Mouse (Mus musculus) embryonic facial prominence, embryonic 12.5 days (tissue): ENCODE data around the gene Tmem38b. TPM values are rescaled to one million over a fixed set of nuclear protein-coding genes. Genes with fewer than 3 reads are reported as not detected.
A peak's percentile ranks its signal among the peaks of the same experiment; 100 is the strongest.
"Not testable (repeated sequence)": the region's sequence is repeated elsewhere in the genome, so short reads cannot be mapped to it uniquely, and the experiment has no call there.

Experiments
- ATAC-seq: fragments of 200-750 bp; cut with Nextera tagmentation; 2 replicates; pipeline ENCODE4 v1.8.0; 2017; ENCODE audit not compliant: insufficient number of reproducible peaks, insufficient read depth, low FRiP score, low TSS enrichment
- H3K27ac ChIP-seq: fragments of 300-500 bp; sonication (generic); 2 replicates; pipeline ENCODE4 v1.5.1; 2016; ENCODE audit warnings: mild to moderate bottlenecking
- H3K27me3 ChIP-seq: fragments of 300-500 bp; sonication (generic); 2 replicates; pipeline ENCODE4 v1.6.1; 2016; ENCODE audit warnings: mild to moderate bottlenecking, moderate library complexity
- H3K36me3 ChIP-seq: fragments of 300-500 bp; sonication (generic); 2 replicates; pipeline ENCODE4 v1.6.1; 2016; ENCODE audit warnings: mild to moderate bottlenecking
- H3K4me1 ChIP-seq: fragments of 300-500 bp; sonication (generic); 2 replicates; pipeline ENCODE4 v1.6.1; 2016
- H3K4me2 ChIP-seq: fragments of 300-500 bp; sonication (generic); replicated peaks from 2 replicates; pipeline ENCODE4 v1.6.1; 2016; ENCODE audit warnings: mild to moderate bottlenecking, moderate library complexity
- H3K4me3 ChIP-seq: fragments of 300-500 bp; sonication (generic); 2 replicates; pipeline ENCODE4 v1.5.1; 2016; ENCODE audit warnings: mild to moderate bottlenecking
- H3K9ac ChIP-seq: fragments of 300-500 bp; sonication (generic); 2 replicates; pipeline ENCODE4 v1.6.1; 2016; ENCODE audit warnings: mild to moderate bottlenecking, moderate library complexity
- H3K9me3 ChIP-seq: fragments of 300-500 bp; sonication (generic); 2 replicates; pipeline ENCODE4 v1.6.1; 2016; ENCODE audit warnings: mild to moderate bottlenecking, moderate library complexity
- WGBS: fragments of 180-500 bp; shearing (Covaris S2); methylation state at CpG from one replicate; pipeline ENCODE4 v1.1.7; 2016; 5-methylcytosine and 5-hydroxymethylcytosine counted together
- polyA plus RNA-seq: library from polyadenylated mRNA; unstranded; fragments of >200 nt; fragmentation: Nextera tagmentation; extraction: Ambion mirVana; gene quantifications from 2 replicates; pipeline ENCODE4 v1.2.1, GENCODE M21; 2016

Gene Tmem38b
- polyA plus RNA-seq, 1 experiment from 2014 or later: 8.5 TPM

DNA sequence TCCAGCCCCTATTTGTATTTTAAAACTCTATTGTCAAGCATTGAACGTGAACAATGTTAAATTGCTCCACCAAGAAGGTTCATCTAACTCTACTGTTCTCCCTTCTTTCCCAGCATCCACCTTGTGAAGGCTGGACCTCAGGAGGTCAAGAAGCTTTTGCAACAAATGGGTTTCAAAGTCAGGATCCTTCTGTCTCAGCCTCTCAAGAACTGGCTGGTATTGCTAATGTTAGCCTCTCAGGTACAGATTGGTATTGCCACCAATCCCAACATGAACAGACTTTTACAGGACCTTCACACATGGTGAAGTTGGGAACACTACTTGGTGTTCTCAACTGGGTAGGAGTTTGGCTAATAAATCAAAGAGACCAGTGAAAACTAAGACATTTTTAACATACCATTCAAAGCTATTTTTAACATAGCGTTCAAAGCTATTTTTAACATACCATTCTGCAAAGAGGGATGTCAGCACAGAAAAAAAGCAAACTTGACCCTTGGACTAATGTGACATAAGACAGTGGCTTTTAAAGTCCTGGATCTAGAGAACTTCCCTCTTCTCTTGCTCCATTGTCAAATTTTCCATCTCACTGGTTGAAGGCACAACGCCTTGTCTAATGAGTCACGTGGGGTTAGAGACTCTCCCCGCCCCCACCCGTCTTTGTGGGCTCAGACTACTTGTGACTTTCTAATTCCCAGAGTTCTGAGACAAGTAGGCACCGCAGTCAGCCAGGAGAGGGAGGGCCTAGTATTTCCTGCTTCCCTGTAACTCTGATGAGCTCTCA is 26.8 kb upstream of the Tmem38b start:
- Histone ChIP-seq H3K36me3 (no peaks in the 10 kb centered on the region), H3K9ac (no peak overlapping the region), H3K9me3 (no peaks in the 10 kb centered on the region), H3K4me2 (no peak overlapping the region), H3K4me1 (0 out of 2 replicates have a peak, but pooled peaks cover 5% of the 10 kb centered on the region), H3K27ac (no peak overlapping the region), H3K4me3 (no peak overlapping the region), H3K27me3 (0 out of 2 replicates have a peak, but pooled peaks cover 5% of the 10 kb centered on the region)
- no peak for ATAC-seq
- WGBS: 52% methylated on average over 7 of the region's 7 CpGs

DNA sequence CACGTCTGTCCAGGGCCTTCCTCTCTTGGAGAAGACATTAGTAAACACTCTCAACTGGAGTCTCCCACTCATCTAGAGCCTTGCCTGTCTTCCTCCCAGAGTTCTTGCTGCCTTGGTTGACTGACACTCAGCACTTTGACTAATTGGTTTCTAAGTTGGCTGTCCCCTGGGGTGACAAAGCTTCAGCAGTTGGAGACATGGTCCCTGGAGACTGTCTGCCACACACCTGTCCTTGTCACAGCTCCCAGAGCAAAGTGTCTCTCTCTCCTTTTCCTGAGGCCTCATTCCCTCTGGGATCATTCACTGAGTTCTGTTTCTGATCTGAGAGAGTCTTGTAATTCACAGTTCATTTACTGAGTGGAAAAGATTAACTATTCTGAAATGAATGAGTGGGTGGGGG is 26.1 kb upstream of the Tmem38b start:
- Histone ChIP-seq H3K9ac (no peak overlapping the region), H3K4me2 (no peak overlapping the region), H3K27ac (no peak overlapping the region), H3K4me3 (no peak overlapping the region), H3K27me3 (0 out of 2 replicates have a peak, but pooled peaks cover 5% of the 10 kb centered on the region), H3K9me3 (peaks cover 3% of the 10 kb centered on the region; the same call in 1 of the 2 replicates), H3K4me1 (0 out of 2 replicates have a peak, but pooled peaks cover 5% of the 10 kb centered on the region), H3K36me3 (no peaks in the 10 kb centered on the region)
- ATAC-seq: no peak
- 54% methylated on average over 1 of the region's 1 CpGs for WGBS

DNA sequence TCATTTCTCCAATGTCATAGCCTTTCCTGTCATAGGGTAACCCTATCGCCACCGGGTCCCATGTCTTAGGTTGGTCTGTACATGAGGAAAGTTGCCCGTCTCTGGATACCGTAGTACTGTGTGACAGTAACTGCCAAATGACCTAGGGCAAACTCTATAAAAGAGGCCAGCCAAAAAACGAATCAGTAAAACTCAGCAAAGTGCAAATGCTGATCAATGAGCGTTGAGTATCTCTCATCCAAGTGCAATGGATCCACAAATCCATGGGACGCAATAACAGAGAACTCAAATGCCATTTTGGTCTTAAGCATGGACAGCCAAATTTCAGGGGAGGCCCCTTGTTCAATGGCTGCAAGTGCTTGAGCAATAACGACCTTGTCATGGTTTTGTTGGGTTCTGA is 22.2 kb upstream of the Tmem38b start:
- not testable (repeated sequence) for H3K4me2 ChIP-seq, H3K9ac ChIP-seq, H3K4me3 ChIP-seq, H3K27ac ChIP-seq, H3K27me3 ChIP-seq, H3K9me3 ChIP-seq, H3K4me1 ChIP-seq, H3K36me3 ChIP-seq, ATAC-seq
- WGBS: 86% methylated on average over 8 of the region's 8 CpGs

DNA sequence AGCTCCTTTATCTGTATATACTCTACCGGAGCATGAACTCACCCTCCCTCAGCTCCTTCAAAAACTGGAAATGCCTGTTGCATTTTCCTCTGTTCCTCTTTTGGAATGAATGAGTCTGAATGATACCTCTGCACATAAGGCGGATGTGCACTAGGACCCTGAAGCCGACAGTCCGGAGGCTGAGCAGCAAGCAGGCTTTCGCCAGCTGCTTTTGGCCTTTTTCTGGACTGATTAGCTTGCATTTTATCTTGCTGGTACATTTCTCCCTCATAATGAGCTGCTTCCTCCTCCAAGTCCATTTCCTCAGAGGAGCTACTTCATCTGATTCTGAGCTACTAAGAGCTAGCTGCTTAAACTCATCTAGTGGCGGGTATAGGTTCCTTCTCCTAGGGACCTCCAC is 19.4 kb upstream of the Tmem38b start:
- not testable (repeated sequence) for H3K27me3 ChIP-seq, H3K4me2 ChIP-seq, H3K9me3 ChIP-seq, ATAC-seq, H3K4me1 ChIP-seq, H3K27ac ChIP-seq, H3K4me3 ChIP-seq, H3K9ac ChIP-seq, H3K36me3 ChIP-seq
- 74% methylated on average over 6 of the region's 6 CpGs for WGBS

DNA sequence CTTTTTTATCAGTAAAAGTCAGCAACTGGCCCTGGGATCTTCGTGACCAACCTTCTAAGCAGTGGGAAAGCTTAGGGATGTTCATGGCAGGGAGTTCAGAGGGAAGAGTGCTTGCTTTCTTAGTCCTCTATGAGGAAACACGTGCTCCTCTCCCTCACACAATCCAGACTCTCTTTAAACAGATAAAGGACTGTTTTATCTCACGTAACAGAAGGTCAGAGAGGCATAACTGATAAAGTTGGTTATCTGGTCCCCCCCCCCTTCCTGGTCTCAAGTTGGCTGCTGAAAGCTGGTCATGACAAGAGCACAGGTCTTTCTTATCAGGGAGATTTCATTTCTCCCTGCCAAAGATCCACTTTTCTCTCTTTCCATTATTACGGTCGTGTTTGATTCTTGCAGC is 7.5 kb upstream of the Tmem38b start:
- no peak overlapping the region for H3K4me3 ChIP-seq
- ATAC-seq: no peak
- no peaks in the 10 kb centered on the region for H3K36me3 ChIP-seq
- H3K9ac ChIP-seq: no peak overlapping the region
- 74% methylated on average over 5 of the region's 5 CpGs for whole genome bisulfite sequencing
- H3K4me2 ChIP-seq: no peak overlapping the region
- H3K27me3 ChIP-seq: no peaks in the 10 kb centered on the region
- H3K4me1 ChIP-seq: no peaks in the 10 kb centered on the region
- H3K9me3 ChIP-seq: no peaks in the 10 kb centered on the region
- no peak overlapping the region for H3K27ac ChIP-seq

DNA sequence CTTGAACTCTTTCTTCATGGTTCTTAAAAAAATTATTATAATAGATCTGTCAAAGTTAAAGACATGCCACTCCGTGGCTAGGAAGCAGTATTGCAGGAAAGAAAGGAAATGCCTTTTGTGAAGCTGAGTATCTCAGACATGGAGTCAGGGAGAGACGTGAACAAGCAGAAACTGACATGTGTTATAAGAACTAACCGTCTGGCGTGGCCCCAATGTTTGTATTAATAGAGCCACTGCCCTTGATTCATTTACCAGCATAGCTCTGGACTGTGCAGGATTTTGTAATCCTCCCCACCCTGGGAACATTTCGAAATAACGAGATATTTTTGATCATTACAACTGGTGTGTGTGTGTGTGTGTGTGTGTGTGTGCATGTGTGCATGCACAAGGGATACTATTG is 2.1 kb upstream of the Tmem38b start:
- H3K4me3 ChIP-seq: no peak overlapping the region
- no peak overlapping the region for H3K4me2 ChIP-seq
- H3K36me3 ChIP-seq: no peaks in the 10 kb centered on the region
- ATAC-seq: no peak
- no peaks in the 10 kb centered on the region for H3K9me3 ChIP-seq
- H3K9ac ChIP-seq: no peak overlapping the region
- no peaks in the 10 kb centered on the region for H3K4me1 ChIP-seq
- WGBS: 52% methylated on average over 6 of the region's 6 CpGs
- no peaks in the 10 kb centered on the region for H3K27me3 ChIP-seq
- H3K27ac ChIP-seq: no peak overlapping the region

DNA sequence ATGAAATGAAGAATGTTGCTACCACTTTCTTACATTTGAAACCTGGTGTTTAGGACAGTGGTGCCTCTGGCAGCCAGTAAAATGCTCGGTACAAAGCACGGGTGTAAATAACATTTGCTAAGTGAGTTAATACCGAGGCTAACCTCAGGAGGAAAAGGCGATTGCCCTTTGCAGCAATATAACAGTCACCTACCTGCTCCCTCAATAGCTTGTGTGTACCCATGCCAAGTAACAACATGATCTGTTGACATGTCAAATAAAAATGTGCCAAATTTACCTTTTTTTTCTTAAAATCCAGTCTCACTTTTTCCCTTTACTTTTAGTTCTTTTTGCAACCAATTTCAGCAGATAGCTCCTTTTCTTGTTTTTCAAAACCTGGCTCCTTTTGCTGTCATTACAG is 1.0 kb upstream of the Tmem38b start:
- no peak overlapping the region for H3K9ac ChIP-seq
- no peaks in the 10 kb centered on the region for H3K4me1 ChIP-seq
- no peaks in the 10 kb centered on the region for H3K9me3 ChIP-seq
- WGBS: 62% methylated on average over 4 of the region's 4 CpGs
- no peak overlapping the region for H3K4me3 ChIP-seq
- no peak overlapping the region for H3K27ac ChIP-seq
- no peak for ATAC-seq
- no peaks in the 10 kb centered on the region for H3K27me3 ChIP-seq
- no peaks in the 10 kb centered on the region for H3K36me3 ChIP-seq
- no peak overlapping the region for H3K4me2 ChIP-seq

DNA sequence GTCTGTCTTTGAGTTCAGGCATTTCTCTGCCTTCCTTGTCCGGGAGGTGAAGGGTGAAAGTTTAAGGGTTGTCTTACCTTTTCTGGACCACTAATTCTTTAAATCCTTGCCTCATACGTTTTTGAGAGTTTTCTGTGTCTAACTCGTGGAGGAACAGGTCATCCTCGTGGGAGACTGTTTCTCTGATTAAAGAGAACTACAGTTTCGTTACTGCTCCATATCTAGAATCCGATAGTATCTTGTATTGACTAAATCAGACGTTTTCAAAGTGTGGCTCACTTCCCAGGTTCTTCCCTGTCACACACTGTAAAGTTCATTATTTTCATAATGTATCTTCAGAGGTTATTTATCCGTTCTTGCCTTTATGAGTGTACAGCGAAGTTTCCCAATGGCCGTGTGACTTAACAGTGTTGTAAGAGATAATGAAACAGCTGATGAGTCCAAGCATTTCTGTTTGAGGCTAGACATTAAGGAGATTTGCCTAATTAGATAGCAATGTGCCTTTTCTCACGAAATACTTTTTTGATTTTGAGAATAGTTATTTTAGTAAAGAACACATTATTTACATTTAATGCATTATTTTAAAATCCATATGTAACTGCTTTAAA is 900 bp downstream of the Tmem38b start:
- Histone ChIP-seq H3K27me3 (no peaks in the 10 kb centered on the region), H3K9ac (peak overlapping the region; percentile 73), H3K4me3 (peak overlapping the region; percentile 85), H3K36me3 (no peaks in the 10 kb centered on the region), H3K4me2 (peak overlapping the region; percentile 59), H3K27ac (no peak overlapping the region), H3K4me1 (no peaks in the 10 kb centered on the region), H3K9me3 (no peaks in the 10 kb centered on the region)
- no peak for ATAC-seq
- WGBS: 19% methylated on average over 11 of the region's 11 CpGs

DNA sequence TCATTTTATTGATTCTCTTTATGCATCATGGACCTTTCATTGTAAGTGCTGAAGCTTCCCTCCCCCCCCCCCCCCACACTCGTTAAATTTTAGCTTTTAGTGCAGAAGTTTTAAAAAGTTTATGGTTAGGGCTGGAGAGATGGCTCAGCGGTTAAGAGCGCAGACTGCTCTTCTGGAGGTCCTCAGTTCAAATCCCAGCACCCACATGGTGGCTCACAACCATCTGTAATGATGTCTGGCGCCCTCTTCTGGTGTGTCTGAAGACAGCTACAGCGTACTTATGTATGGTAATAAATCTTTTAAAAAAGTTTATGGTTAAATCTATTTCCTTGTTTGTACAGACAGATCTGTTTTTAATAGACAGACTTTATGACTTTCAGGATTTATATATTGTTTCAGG is 2.0 kb downstream of the Tmem38b start:
- Histone ChIP-seq H3K27me3 (no peaks in the 10 kb centered on the region), H3K9me3 (no peaks in the 10 kb centered on the region), H3K4me2 (no peak overlapping the region), H3K4me3 (no peak overlapping the region), H3K27ac (no peak overlapping the region), H3K9ac (no peak overlapping the region), H3K36me3 (no peaks in the 10 kb centered on the region), H3K4me1 (no peaks in the 10 kb centered on the region)
- 87% methylated on average over 5 of the region's 5 CpGs for WGBS
- no peak for ATAC-seq

DNA sequence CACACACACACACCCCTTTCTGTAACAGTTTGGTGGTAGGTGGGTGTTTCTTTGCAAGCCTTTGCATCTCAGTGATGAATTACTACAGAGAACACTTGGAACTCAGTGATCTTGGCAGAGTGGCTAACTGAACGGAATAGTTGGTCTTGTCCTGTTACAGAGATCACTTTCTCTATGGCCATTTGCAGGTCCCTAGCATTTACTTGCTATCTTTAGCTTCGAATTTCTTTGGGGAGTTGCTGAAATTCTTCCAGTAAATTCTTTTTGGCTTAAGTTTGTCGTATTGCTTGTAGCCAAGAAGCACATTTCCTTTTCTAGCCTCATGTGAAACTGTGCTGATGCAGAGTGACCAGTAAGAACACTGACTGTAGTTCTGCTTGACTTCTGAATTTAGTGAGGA is 3.1 kb downstream of the Tmem38b start:
- WGBS: 76% methylated on average over 3 of the region's 3 CpGs
- no peak overlapping the region for H3K4me2 ChIP-seq
- no peak overlapping the region for H3K27ac ChIP-seq
- H3K4me3 ChIP-seq: no peak overlapping the region
- no peaks in the 10 kb centered on the region for H3K36me3 ChIP-seq
- no peaks in the 10 kb centered on the region for H3K27me3 ChIP-seq
- H3K9ac ChIP-seq: no peak overlapping the region
- no peak for ATAC-seq
- H3K9me3 ChIP-seq: no peaks in the 10 kb centered on the region
- no peaks in the 10 kb centered on the region for H3K4me1 ChIP-seq

DNA sequence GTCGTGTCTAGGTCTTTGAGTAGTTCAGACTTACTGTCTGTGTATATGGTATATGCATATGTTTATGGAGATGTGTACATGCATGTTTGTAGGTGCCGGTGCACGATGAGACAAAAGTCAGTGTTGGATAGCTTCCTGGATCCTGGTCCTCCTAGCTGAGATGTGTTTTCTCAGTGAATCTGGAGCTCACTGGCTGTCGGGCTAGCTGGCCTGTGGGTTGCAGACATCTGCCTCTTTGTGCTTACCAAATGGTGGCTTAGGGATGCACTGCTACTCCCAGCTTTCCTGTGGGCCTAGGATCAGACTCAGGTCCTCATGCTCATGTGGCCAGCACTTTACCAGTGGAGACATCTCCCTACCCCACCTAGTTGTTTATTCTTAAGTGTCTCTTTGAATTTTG is 4.2 kb downstream of the Tmem38b start:
- ATAC-seq: no peak
- H3K4me1 ChIP-seq: no peaks in the 10 kb centered on the region
- no peak overlapping the region for H3K27ac ChIP-seq
- no peaks in the 10 kb centered on the region for H3K27me3 ChIP-seq
- H3K4me3 ChIP-seq: no peak overlapping the region
- WGBS: 91% methylated on average over 4 of the region's 4 CpGs
- no peak overlapping the region for H3K9ac ChIP-seq
- H3K36me3 ChIP-seq: no peaks in the 10 kb centered on the region
- H3K9me3 ChIP-seq: no peaks in the 10 kb centered on the region
- H3K4me2 ChIP-seq: no peak overlapping the region

DNA sequence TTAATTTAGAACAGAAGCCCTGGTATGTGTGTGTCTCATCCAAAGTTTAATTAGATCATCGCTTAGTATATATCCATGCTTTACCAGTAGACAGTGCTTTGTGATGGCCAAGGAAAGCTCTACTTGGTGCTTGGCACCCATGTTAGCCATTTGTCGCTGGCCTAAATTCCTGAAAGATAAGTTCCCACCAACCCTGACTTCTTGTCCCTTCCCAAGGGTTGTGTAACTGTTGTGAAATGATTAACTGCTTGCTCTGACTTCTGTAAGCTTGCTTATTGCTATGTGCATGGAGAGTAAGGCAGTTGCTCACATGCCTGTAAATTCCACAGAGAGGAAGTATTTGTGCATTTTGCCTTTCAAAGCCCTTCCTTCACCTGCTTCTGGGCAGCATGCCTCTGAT is 4.7 kb downstream of the Tmem38b start:
- H3K4me2 ChIP-seq: no peak overlapping the region

More for the DNA sequence above, 4.7 kb downstream of the Tmem38b start:
- H3K4me3 ChIP-seq: no peak overlapping the region
- H3K36me3 ChIP-seq: no peaks in the 10 kb centered on the region
- no peaks in the 10 kb centered on the region for H3K27me3 ChIP-seq
- peaks cover 4% of the 10 kb centered on the region; the same call in 1 of the 2 replicates for H3K4me1 ChIP-seq
- H3K27ac ChIP-seq: no peak overlapping the region
- H3K9ac ChIP-seq: no peak overlapping the region
- 91% methylated on average over 2 of the region's 2 CpGs for WGBS
- no peaks in the 10 kb centered on the region for H3K9me3 ChIP-seq
- no peak for ATAC-seq
